Mouse (Mus musculus) thymus, adult 2 months (tissue): Measurements from ENCODE around the gene Ephb1.

ENCODE experiments used
- CTCF ChIP-seq: fragments of 200-500 bp; IDR thresholded peaks from 2 replicates; pipeline ENCODE4 v1.5.1; 2012; ENCODE audit warnings: mild to moderate bottlenecking, control low read depth, low read length, moderate library complexity, borderline replicate concordance; ENCODE audit not compliant: control insufficient read depth, poor library complexity, insufficient read depth; ENCODE audit errors: extremely low read depth
- POLR2A ChIP-seq: fragments of 200-500 bp; IDR thresholded peaks from 2 replicates; pipeline ENCODE4 v1.6.1; 2012; ENCODE audit warnings: mild to moderate bottlenecking, low read length, control low read depth, moderate library complexity; ENCODE audit not compliant: control insufficient read depth, poor library complexity, insufficient read depth; ENCODE audit errors: extremely low read depth

- TF ChIP-seq CTCF: no peak
- no peak for TF ChIP-seq POLR2A
Observed at GRCm38 (mm10) chr9:102138187-102138586, 216.3 kb downstream of the Ephb1 start.
